Mouse (Mus musculus): ENCODE measurements at regions not wholly inside any gene's neighbourhood (a gene's known extent, or its start where the extent isn't known, plus 50 kb on each side); places are given as distances from the start of the nearest gene placed in this dataset.

DNA sequence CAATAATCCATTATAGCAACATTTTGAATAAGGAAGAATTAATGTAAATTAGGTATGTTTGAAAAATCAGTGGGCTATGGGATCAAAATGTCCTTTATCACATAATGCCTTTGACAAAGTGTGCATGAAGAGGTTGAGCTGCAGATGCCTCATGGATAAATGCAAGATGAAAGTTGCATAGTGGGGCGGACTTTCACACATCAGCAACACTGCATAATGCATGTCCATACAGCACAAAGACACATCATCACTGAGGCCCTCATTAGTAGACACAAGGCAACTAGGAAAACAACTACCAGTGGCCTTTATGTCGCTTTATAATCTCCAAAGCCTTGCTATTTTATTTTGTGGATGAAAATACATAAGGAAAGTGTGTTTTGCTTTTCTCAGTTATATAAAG lies 105.8 kb upstream of the Rap2b start:
- DNase-seq (ENCODE audit: low spot score): no peak

DNA sequence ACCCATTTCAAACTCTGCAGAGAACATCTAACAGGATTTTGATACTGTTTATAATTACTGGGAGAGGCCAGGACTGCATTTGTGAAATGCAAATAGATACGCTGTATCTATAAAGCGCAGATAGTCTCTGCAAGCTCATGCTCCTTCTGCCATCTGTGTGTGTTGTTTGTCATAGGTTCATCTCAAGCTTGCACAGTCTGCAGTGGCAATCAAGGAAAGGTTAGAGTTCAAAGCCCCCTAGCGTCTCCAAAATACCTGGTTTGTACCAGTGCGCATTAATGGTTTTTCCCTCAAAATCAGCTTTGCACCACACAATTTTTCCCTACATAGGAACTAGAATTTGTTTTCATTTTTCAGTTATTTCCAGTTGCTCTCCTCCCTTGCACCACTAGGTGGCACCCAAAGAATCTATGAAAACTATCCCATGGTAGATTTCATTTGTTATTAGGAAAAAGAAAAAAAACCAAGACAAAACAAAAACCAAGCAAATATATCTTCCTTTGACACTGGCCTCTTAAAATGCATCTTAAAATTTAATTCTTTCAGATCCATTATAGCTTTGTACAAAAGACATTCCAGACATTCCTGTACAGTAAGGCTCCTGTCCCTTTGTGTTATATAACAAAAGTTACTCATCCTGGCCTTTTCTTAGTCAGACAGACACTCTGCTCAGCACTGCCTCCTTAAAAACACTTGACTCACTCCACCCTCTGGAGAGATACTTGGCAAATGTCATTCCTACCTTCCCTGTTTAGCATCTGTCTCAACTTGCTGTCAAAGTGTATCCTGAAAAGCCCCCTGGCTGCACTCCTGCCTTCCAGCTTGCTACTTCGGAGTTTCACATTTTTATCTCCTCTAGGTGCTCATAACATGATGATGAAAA lies 92.7 kb upstream of the Rap2b start:
- peak; percentile 41 for DNase-seq (ENCODE audit: low spot score)

DNA sequence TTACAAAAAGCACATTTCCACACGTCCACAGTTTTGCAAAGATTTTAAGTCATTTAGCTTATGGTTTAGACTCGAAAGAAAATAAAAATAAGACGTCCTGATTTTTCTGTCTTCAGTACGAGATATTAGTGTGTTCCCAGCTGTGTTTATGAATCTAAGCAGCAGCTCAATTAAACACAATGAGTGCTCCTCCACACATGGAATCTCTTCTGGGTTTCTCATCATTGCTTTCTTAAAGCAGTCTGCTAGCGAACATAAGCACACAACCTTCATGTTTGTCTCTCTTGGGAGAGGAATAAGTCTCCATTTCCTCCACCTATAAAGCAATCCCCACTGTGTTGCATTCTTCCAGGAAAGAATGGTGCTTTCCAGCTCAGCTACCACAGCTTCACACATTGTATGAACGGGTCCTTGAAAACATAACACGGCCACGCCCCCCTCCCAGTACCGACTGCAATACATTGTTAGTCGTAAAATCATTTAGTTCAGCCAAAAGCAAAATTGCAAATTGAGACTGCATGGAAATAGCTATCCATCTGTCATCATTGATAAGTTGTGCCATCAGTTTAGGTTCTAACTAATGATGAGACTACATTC lies 75.4 kb upstream of the Rap2b start:
- DNase-seq (ENCODE audit: low spot score): no peak

DNA sequence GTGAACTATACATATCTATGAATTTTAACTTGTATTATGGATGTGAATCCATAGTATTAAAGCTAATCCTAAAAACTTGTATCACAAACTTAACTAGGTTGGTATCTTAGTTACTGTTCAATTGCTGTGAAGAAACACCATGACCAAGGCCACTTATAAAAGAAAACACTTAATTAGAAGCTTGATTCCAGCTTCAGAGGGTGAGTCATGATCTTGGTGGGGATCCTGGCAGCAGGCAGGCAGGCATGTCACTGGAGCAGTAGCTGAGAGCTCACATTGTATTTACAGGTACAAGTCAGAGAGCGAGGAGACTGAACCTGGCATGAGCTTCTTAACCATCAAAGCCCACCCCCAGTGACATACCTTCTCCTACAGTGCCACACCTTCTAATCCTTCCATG lies 73.2 kb upstream of the Rap2b start:
- DNase-seq (ENCODE audit: low spot score): no peak

DNA sequence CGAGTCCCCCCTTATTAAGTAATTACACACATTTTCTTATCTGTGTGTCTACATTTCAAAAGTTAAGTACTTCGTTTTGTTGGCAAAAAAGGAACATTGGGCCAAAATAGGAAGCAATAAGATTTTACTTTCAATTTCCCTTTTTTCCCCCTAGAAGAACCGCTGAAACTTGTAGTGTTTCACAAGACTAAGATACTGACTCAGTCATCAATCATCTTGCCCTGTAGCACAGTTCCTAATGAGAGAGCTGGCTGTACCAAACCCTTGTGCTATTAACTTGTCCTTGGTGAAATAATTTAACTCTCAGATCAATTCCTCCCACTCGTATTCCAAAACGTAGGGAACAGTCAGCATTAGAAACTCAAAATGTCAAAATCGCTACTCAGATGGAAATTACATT lies 66.6 kb upstream of the Rap2b start:
- peak; percentile 12 for DNase-seq (ENCODE audit: low spot score)

DNA sequence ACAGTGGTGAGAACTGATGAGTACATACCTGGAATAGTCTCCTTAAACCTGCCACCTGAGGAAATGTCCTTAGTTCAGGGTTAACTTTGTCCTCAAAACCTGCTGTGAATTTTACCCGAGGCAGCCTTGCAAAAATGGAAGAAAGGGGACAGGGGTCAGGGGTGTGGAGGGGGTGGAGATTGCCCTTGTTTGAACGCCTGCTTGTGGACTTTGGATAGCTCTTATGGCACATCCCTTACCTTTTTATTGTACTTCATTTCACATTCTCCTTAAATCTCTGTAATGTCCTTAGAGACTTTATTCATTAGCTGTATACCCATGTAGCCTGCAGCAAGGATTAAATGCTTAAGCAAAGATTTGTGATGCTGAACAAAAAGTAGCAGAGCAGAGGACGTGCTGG lies 64.1 kb upstream of the Rap2b start:
- DNase-seq (ENCODE audit: low spot score): no peak

DNA sequence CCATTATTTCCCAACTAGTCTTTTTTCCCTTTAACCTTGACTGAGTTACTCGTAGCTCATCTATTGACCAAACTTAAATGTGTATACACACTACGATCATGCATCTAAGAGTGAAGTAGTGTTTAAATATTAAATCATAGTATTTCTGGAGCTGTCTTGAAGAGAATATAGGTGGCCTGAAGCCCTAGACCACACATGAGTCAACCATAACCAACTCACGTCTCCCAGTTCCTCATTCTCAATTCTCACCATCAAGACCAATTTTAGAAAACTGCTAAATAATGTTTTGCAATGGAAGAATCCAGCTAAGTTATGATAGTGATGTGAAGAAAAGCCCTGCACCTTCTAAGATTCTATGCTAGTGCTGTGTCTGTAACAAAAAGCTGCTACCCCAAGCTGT lies 59.2 kb upstream of the Rap2b start:
- no peak for DNase-seq (ENCODE audit: low spot score)

DNA sequence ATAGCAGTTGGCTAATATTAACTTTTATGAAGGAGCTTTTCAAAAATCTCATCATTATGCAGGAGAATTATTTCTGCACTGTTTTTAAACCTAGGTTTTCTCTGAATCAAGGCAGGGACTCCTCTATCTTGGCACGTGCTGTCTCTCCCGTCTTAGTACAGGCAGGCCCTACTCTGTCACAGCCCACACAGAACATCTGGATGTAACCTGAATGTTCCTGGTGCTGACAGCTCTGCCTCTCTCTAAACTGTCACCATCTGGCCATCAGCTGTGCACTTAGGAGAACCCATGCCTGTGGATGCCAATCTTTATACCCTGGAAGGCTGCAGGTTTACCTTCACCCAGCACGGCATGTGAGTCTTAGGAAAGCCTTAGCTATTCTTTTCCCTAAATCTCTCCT lies 58.0 kb upstream of the Rap2b start:
- no peak for DNase-seq (ENCODE audit: low spot score)

DNA sequence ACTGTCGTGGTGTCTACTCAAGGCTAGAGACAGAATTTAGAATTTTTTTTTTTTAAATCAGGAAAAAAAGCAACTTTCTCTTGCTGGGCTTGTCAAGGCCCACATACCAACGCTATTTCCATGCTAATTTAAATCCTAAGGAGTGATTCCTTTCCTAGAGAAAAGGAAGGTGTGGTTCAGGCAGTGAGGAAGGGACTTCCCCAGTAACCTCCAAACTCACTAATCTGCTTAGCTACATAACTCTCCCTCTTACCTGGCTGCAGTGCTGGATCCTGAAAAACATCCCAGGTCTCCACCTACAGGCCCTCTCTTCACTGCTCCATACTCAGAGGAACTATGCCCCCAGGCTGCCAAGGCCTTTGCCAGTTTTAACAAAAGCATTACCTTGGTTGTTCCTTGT lies 55.1 kb upstream of the Rap2b start:
- no peak for DNase-seq (ENCODE audit: low spot score)

DNA sequence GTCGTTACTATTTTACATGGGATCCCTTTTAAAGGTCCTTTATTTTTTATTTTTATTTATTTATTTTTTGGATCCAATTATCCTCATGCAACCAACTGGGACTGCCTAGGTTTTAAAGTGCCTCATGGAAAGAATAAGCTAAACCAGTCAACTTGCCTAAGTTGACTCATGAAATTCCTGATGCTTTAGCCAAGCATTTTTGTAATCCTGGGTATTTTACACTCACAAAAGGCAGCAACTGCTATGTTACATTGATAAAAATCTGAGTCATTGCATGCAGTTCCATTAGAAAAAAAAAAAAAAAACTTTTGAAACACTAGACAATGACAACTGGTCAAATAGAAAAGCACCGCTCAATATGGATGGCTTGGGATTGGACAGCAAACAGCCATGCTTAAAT lies 52.7 kb upstream of the Rap2b start:
- DNase-seq (ENCODE audit: low spot score): no peak

DNA sequence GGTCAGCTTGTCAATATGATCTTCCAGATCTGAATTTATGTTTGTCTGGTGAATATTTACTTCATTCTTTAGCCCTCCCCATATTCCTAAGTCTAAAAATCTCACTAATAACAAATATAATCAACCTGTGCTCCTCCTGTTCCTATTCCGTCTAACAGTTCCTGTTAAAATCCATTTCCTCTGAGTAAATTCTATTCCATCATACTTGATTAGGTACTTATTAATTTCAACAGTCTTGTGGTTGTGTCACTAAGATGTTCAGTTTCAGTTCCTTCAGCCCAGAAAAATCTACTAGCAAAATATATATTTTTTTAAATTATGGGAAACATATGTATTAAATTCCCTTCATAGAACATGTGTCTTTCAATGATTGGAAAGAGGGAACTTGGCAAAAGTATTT lies 52.2 kb upstream of the Rap2b start:
- DNase-seq (ENCODE audit: low spot score): no peak

All from heart, adult 8-10 months (tissue).